Mouse (Mus musculus): Measurements from ENCODE around the gene Stk25. TPM values are rescaled to one million over a fixed set of nuclear protein-coding genes. Genes with fewer than 3 reads are reported as not detected.

The Stk25 gene
- polyA plus RNA-seq, 1 experiment from 2014 or later: 156 TPM

DNA sequence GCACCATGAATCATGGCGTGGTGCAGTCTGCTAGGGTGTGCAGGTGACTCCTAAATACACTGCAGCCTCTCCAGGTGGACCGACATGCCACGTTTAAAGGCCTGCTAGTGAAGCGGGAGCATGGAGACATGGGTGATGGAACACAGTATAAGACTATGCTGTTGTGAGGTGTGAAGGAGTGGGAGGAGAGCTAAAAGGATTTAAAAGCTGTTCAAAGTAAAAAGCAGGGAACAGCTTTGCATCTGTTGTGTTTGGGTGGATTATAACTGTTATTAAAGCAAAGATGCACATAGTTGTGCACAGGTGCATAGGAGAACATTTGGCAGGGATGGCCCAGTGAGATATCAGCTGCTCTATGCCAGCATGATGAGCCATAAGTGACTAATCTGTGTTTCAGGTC is 80.6 kb downstream of the Stk25 start:
- H3K36me3 ChIP-seq (replicated peaks): peaks cover 5% of the 10 kb centered on the region
- DNase-seq (ENCODE audit: extremely low spot score, low spot score): no peak
- no peak overlapping the region for H3K27ac ChIP-seq
- H3K27me3 ChIP-seq (ENCODE audit: poor library complexity, severe bottlenecking): no peaks in the 10 kb centered on the region
- no peaks in the 10 kb centered on the region for H3K9me3 ChIP-seq
- no peak overlapping the region for H3K4me3 ChIP-seq
- H3K4me1 ChIP-seq: no peaks in the 10 kb centered on the region
- 86% methylated on average over 4 of the region's 4 CpGs for WGBS

DNA sequence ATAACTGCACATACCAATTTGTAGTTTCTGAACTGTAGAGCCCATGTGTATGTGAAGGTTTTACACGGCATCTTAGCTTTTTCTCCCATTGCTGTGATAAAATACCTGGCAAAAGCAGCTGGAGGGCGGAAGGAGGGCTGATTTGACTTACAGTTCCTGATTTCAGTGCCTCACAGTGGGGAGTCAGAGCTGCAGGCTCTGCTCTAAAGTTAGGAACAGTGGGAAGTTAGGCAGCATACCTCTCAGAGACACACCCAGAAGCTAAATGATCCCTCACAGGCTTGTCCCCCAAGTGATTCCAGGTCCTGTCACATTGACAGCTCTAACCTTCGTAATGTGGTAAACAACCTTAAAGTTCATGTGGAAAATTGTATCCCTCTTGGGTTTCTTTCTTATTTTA is 81.4 kb downstream of the Stk25 start:
- Histone ChIP-seq H3K27ac (no peak overlapping the region), H3K36me3 (replicated peaks) (peaks cover 5% of the 10 kb centered on the region), H3K27me3 (ENCODE audit: poor library complexity, severe bottlenecking) (no peaks in the 10 kb centered on the region), H3K9me3 (no peaks in the 10 kb centered on the region), H3K4me1 (no peaks in the 10 kb centered on the region), H3K4me3 (no peak overlapping the region)
- DNase-seq (ENCODE audit: extremely low spot score, low spot score): no peak
- WGBS: 81% methylated on average over 3 of the region's 3 CpGs

Other genes starting within 250 kb of the Stk25 start
- gene Hdlbp, start 179.8 kb downstream of the Stk25 start, polyA plus RNA-seq (2016; fragmentation: Nextera tagmentation; extraction: Ambion mirVana): 116 and 119 TPM in 2 replicates
- gene Farp2, start 146.6 kb downstream of the Stk25 start, polyA plus RNA-seq (2016; fragmentation: Nextera tagmentation; extraction: Ambion mirVana): 3.7 and 4.8 TPM in 2 replicates
- 50.9 and 55.3 TPM in 2 replicates for gene Bok, start 27.0 kb upstream of the Stk25 start, polyA plus RNA-seq (2016; fragmentation: Nextera tagmentation; extraction: Ambion mirVana)
- gene Atg4b, start 92.8 kb upstream of the Stk25 start, polyA plus RNA-seq (2016; fragmentation: Nextera tagmentation; extraction: Ambion mirVana): 82.4 and 90.2 TPM in 2 replicates
- 48.2 and 48.8 TPM in 2 replicates for gene Thap4, start 96.2 kb upstream of the Stk25 start, polyA plus RNA-seq (2016; fragmentation: Nextera tagmentation; extraction: Ambion mirVana)
- 278 and 306 TPM in 2 replicates for gene Dtymk, start 143.3 kb upstream of the Stk25 start, polyA plus RNA-seq (2016; fragmentation: Nextera tagmentation; extraction: Ambion mirVana)
- gene Ing5, start 145.3 kb upstream of the Stk25 start, polyA plus RNA-seq (2016; fragmentation: Nextera tagmentation; extraction: Ambion mirVana): 30.7 and 32.9 TPM in 2 replicates
- gene D2hgdh, start 166.2 kb upstream of the Stk25 start, polyA plus RNA-seq (2016; fragmentation: Nextera tagmentation; extraction: Ambion mirVana): 13.3 and 16.0 TPM in 2 replicates
- not detected in 2 replicates for gene Gal3st2, start 202.6 kb upstream of the Stk25 start, polyA plus RNA-seq (2016; fragmentation: Nextera tagmentation; extraction: Ambion mirVana)

Measured in forebrain, embryonic 10.5 days (tissue).